Mouse (Mus musculus): Measurements from ENCODE around the gene Anks1b. TPM values are rescaled to one million over a fixed set of nuclear protein-coding genes. Genes with fewer than 3 reads are reported as not detected.

The Anks1b gene
- 100 to 1,000 TPM; 488 to 500 TPM for total RNA-seq (2021)
- long read RNA-seq, partial matches to known transcripts: 0 of 29 reads
- long read RNA-seq, other reads (novel, unspliced or antisense): 29 of 29 reads

GRCm38 (mm10) chr10:89873146-89873950 lies at the start of gene Anks1b:
Gene Anks1b, plus strand, starts transcription at chr10:89873509.
- DNase-seq (ENCODE audit: low spot score in 2 of 2): peak; percentile 72 to 74

GRCm38 (mm10) chr10:89823906-89824305 lies 49.4 kb upstream of the Anks1b start:
- peak in 1 of 2 experiments; percentile 49 for DNase-seq (ENCODE audit: low spot score in 2 of 2)

- peak; percentile 55 to 86 for DNase-seq (ENCODE audit: low spot score in 2 of 2)
Observed at GRCm38 (mm10) chr10:89826896-89827295, 46.4 kb upstream of the Anks1b start.

- DNase-seq (ENCODE audit: low spot score in 2 of 2): no peak
Observed at GRCm38 (mm10) chr10:89832334-89832733, 41.0 kb upstream of the Anks1b start.

DNA sequence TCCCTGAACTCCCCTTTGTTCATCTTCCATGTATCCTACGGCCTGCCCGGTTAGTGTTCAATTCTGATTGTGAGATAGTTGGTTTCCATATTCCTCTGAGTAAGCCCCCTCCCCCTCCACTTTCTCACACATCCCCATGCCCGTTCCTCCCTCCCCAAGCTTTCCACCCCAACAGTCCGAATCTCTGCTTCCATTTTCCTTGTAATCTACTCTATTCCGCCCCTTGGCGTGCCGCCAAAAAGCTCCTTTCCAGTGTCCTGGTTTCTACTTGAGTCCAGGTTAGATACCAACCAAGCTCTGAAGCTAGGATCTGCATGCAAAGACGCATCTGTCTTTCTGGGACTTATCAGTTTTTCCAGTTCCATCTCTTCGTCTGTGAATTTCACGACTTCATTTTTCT lies 40.1 kb upstream of the Anks1b start:
- no peak for DNase-seq (ENCODE audit: low spot score in 2 of 2)

DNA sequence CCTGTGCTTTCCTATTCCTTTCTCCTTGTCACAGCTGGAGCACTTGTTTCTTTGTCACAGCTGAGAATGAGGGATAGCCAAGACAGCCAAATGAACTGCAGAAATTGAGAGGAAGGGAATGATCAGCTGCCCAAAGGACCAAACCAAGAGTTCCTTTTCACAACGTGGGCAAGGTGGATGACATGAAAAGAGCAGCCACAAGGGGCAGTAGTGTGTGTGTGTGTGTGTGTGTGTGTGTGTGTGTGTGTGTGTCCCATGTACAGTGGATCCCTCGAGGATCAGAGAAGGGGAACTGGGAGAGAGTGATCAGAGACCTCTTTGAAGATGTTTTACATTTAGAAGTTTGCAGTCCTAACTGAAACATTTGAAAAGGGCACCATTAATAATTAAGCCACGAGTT lies 35.8 kb upstream of the Anks1b start:
- DNase-seq (ENCODE audit: low spot score in 2 of 2): no peak

- no peak for DNase-seq (ENCODE audit: low spot score in 2 of 2)
Observed at GRCm38 (mm10) chr10:89838834-89839233, 34.5 kb upstream of the Anks1b start.

GRCm38 (mm10) chr10:89850951-89851350 lies 22.4 kb upstream of the Anks1b start:
- no peak for DNase-seq (ENCODE audit: low spot score in 2 of 2)

GRCm38 (mm10) chr10:89855251-89855875 lies 17.9 kb upstream of the Anks1b start:
- DNase-seq (ENCODE audit: low spot score in 2 of 2): peak; percentile 67 to 84

GRCm38 (mm10) chr10:89856286-89856685 lies 17.0 kb upstream of the Anks1b start:
- peak; percentile 56 to 80 for DNase-seq (ENCODE audit: low spot score in 2 of 2)

- DNase-seq (ENCODE audit: low spot score in 2 of 2): no peak
Observed at GRCm38 (mm10) chr10:89868211-89868610, 5.1 kb upstream of the Anks1b start.

GRCm38 (mm10) chr10:89868836-89869235 lies 4.5 kb upstream of the Anks1b start:
- no peak for DNase-seq (ENCODE audit: low spot score in 2 of 2)

DNA sequence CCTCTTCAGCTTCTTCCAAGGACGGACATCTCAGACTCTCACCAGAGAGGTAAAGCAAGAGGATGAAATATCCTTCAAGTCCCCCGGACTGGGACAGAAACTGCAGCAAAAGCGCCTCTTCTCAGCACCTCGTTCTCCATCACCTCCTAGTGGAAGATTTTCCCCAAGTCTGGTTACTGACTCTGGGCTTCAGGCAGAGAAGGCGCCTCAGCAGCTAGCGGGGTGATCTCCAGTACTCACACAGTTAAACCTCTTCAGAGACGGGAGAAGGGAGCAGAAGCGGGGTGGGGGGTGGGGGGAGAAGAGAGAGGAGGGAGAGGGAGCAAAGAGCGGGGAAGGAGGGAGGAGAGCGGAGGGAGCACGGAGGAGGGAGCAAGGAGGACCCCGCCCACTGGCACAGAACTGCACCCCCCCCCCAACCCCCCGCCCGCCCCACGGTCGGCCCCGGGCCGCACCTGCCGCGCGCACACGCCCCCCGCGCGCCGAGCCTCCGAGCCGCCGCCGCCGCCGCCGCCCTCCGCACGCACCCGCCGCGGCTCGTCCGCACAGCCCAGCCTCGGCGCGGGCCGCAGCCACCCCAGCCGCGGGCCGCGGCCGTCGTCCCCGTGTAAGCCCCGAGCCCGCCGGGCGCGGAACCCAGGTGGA lies 686 bp upstream of the Anks1b start:
- peak; percentile 34 to 63 for DNase-seq (ENCODE audit: low spot score in 2 of 2)

DNA sequence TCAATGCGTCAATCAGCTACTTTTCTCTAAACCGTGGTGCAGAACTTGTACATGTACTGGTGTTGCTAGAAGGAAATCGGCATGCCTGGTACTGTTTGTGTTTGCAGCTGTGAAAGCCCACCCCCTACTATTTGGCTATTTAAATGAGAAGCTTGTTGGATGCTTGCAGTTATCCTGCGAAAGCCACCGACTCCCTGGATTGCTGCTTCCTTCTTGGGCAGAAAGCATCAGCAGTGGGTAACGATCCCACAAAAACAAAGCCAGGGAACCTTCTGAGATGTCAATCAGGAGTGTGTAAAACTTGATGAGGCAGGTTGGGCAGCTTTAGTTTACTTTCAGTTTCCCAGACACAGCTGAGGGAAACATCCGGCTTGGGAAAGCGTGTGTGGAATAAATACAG lies 727 bp downstream of the Anks1b start:
- DNase-seq (ENCODE audit: low spot score in 2 of 2): peak in 1 of 2 experiments; percentile 9

GRCm38 (mm10) chr10:89883561-89883960 lies 10.3 kb downstream of the Anks1b start:
- peak in 1 of 2 experiments; percentile 8 for DNase-seq (ENCODE audit: low spot score in 2 of 2)

DNA sequence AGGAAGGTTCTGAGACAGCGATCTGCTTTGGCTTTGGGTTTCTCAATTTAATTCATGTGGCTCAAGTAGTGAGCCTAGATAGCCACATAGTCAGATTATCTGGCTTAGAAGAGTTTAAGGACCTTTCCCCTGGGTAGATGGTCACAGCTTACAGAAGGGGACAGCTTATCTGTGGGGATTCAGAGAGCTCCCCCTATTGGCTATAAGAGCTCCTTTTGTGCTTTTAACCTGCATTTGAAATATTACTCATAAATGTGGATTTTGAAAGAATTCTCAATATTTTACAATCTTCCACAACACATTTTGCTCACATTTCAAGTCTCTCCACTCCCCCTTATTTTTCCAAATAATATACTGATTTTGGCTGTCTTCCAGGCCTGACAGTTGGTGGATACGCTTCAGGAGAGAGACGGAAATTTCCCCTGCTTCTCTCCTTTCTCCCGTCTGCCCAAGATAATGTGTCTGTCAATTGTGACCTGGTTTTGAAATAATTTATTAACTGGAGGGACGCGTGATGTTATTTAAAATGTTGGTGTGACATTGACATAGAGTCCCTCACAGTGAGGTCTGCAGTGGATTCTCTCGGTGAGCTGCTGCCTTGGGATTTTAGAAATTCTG lies 29.5 kb downstream of the Anks1b start:
- peak in 1 of 2 experiments; percentile 20 for DNase-seq (ENCODE audit: low spot score in 2 of 2)

- DNase-seq (ENCODE audit: low spot score in 2 of 2): no peak
Observed at GRCm38 (mm10) chr10:89911889-89912288, 38.6 kb downstream of the Anks1b start.

DNA sequence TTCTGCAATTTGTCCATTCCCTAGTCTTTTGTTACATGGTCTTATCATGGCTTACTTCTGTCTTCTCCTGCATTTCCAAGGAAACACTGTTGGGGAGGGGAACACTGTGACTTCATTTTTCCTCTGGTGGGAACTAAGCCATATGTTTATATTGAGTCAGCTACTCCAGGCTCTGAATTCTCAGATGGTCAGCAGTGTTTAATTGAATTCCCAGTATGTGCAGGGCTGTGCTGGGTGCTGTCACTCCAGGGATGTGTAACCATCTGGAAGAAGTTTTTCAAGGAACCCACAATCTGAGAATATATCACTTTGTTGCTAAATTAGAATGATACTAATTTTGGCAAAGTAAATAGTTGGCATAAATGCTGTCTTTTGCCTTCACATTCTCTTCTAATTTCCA lies 39.9 kb downstream of the Anks1b start:
- DNase-seq (ENCODE audit: low spot score in 2 of 2): no peak

DNA sequence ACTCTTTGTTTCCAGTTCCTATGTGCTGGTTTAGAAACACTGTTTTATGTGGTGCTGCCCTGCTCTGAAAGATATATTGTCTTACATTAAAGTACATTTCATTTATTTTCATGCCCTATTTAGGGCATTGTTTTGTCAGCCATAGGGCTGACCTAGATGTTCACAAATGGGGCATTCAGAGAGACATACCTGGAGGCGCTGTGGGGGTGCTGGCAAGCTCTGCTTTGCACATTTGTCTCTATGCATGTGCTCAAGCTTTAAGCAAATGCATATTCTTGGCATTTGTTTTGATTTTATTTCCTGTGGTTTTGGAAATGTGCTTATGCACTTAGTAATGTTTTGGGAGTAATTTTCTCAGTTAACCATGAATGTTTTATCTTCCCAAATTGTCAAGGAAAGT lies 43.8 kb downstream of the Anks1b start:
- DNase-seq (ENCODE audit: low spot score in 2 of 2): no peak

DNA sequence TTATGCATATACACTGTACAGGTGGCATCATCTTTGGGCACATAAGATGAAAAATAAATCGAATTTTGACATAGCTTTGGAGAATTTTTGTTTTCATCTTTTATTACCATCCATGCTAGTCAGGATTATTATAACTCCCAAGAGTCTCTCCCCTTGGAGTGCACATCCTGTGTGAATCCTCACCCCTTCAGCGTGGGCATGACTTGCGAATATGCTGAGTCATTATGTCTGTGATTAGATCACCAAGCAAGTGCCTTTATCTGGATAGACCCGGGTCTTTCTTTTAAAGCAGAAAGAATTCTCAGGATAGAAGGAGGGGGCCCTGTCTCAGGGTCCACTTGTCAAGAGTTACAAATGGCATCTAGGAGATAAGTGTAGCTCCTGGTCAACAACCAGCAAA lies 48.7 kb downstream of the Anks1b start:
- no peak for DNase-seq (ENCODE audit: low spot score in 2 of 2)

DNA sequence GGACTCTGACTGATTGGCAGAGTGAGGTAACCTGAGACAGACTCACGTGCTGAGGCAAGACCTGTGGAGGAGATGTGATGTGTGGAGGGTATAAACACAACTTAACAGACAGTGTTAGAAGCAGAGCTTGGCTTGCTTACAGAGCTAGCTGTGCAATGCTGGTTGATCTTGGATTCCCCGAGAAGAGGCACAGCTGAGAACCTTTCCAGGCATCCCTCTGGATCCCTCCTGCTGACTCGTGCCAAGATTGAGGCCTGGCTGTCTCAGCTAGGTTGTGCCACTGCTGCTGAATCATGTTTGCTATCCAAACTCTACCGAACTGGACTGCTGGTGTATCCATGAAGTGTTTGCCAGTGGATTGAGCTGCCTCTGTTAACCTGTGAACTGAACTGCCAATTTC lies 68.9 kb downstream of the Anks1b start:
- DNase-seq (ENCODE audit: low spot score in 2 of 2): no peak
